Mouse (Mus musculus): ENCODE data around the gene Dcun1d4. TPM values are rescaled to one million over a fixed set of nuclear protein-coding genes. Genes with fewer than 3 reads are reported as not detected.
"Not testable (repeated sequence)": the region's sequence is repeated elsewhere in the genome, so short reads cannot be mapped to it uniquely, and the experiment has no call there.

Dcun1d4 gene
- polyA plus RNA-seq, 1 experiment from 2014 or later, result 24.1 TPM

DNA sequence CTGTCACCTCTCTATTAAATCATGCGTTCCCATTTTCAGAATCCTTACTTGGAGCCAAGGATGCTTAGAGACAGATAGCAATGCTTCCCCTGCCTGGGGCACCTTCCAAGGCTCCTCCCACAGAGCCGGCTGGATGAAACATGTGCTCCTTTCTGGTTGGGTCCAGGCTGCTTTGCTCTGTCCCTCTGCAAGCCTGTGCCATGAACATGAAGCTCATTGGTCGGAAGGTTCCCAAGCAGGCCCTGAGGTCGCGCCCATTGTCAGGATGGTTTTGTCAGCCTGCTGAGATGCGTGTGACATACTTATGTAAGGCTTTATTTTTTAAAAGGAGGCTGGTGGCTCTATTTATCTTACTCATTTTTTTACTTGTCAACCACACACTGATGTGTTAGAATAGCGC is 95.9 kb downstream of the Dcun1d4 start:
- WGBS, result 69% methylated on average over 7 of the region's 7 CpGs
- no peaks in the 10 kb centered on the region for H3K9me3 ChIP-seq (ENCODE audit: low read length)
- ATAC-seq (ENCODE audit: low FRiP score, low TSS enrichment), result no peak
- H3K36me3 ChIP-seq (ENCODE audit: insufficient read depth, low read length), result no peaks in the 10 kb centered on the region
- H3K4me2 ChIP-seq (replicated peaks; ENCODE audit: low read depth, low read length), result no peak overlapping the region
- no peak overlapping the region for H3K4me3 ChIP-seq (ENCODE audit: low read length)
- H3K9ac ChIP-seq (replicated peaks; ENCODE audit: low read length), result no peak overlapping the region
- no peaks in the 10 kb centered on the region for H3K4me1 ChIP-seq (ENCODE audit: insufficient read depth, low read length)
- H3K27ac ChIP-seq (ENCODE audit: low read length), result no peak overlapping the region
- no peaks in the 10 kb centered on the region for H3K27me3 ChIP-seq (ENCODE audit: insufficient read depth, low read length)

DNA sequence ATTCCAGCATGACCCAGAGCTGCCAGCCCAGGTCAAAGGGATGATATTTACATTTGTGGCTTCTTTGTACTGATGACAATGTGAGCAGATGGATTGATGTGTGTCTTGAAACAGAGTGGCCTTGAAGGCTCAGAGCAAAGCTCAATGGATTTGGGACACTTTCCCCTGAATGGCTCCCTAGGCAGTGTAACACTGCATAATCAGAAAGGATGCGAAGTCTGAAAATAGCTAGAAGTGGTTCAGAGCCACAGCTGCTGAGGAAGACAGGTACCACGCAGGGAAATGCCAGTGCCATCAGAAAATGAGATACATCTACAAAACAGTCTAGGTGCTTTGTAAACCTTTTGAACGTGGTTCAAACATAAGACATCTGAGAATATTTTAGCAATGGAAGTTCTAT is 97.3 kb downstream of the Dcun1d4 start:
- H3K27me3 ChIP-seq (ENCODE audit: insufficient read depth, low read length), result no peaks in the 10 kb centered on the region
- H3K4me2 ChIP-seq (replicated peaks; ENCODE audit: low read depth, low read length), result no peak overlapping the region
- no peak for ATAC-seq (ENCODE audit: low FRiP score, low TSS enrichment)
- H3K9ac ChIP-seq (replicated peaks; ENCODE audit: low read length), result no peak overlapping the region
- no peaks in the 10 kb centered on the region for H3K9me3 ChIP-seq (ENCODE audit: low read length)
- WGBS, result 81% methylated on average over 3 of the region's 3 CpGs
- no peak overlapping the region for H3K27ac ChIP-seq (ENCODE audit: low read length)
- no peaks in the 10 kb centered on the region for H3K36me3 ChIP-seq (ENCODE audit: insufficient read depth, low read length)
- H3K4me1 ChIP-seq (ENCODE audit: insufficient read depth, low read length), result no peaks in the 10 kb centered on the region
- H3K4me3 ChIP-seq (ENCODE audit: low read length), result no peak overlapping the region

- not testable (repeated sequence) for H3K9ac ChIP-seq (replicated peaks; ENCODE audit: low read length); H3K27me3 ChIP-seq (ENCODE audit: insufficient read depth, low read length); H3K27ac ChIP-seq (ENCODE audit: low read length); H3K9me3 ChIP-seq (ENCODE audit: low read length); H3K4me1 ChIP-seq (ENCODE audit: insufficient read depth, low read length); H3K36me3 ChIP-seq (ENCODE audit: insufficient read depth, low read length); ATAC-seq (ENCODE audit: low FRiP score, low TSS enrichment); H3K4me2 ChIP-seq (replicated peaks; ENCODE audit: low read depth, low read length); H3K4me3 ChIP-seq (ENCODE audit: low read length)
- WGBS, result 70% methylated on average over 6 of the region's 6 CpGs
These were observed 103.2 kb downstream of the Dcun1d4 start for GRCm38 (mm10) chr5:73584011-73584410.

- Histone ChIP-seq H3K4me1 (ENCODE audit: insufficient read depth, low read length) (no peaks in the 10 kb centered on the region), H3K9ac (replicated peaks; ENCODE audit: low read length) (no peak overlapping the region), H3K9me3 (ENCODE audit: low read length) (no peaks in the 10 kb centered on the region), H3K4me2 (replicated peaks; ENCODE audit: low read depth, low read length) (no peak overlapping the region), H3K36me3 (ENCODE audit: insufficient read depth, low read length) (no peaks in the 10 kb centered on the region), H3K4me3 (ENCODE audit: low read length) (no peak overlapping the region), H3K27ac (ENCODE audit: low read length) (no peak overlapping the region), H3K27me3 (ENCODE audit: insufficient read depth, low read length) (no peaks in the 10 kb centered on the region)
- WGBS, result 31% methylated on average over 7 of the region's 7 CpGs
- ATAC-seq (ENCODE audit: low FRiP score, low TSS enrichment), result no peak
These were observed 104.7 kb downstream of the Dcun1d4 start for GRCm38 (mm10) chr5:73585212-73586115.

GRCm38 (mm10) chr5:73586597-73586996 is 105.8 kb downstream of the Dcun1d4 start:
- Histone ChIP-seq H3K9me3 (ENCODE audit: low read length) (no peaks in the 10 kb centered on the region), H3K27me3 (ENCODE audit: insufficient read depth, low read length) (no peaks in the 10 kb centered on the region), H3K4me2 (replicated peaks; ENCODE audit: low read depth, low read length) (no peak overlapping the region), H3K4me3 (ENCODE audit: low read length) (no peak overlapping the region), H3K9ac (replicated peaks; ENCODE audit: low read length) (no peak overlapping the region), H3K4me1 (ENCODE audit: insufficient read depth, low read length) (no peaks in the 10 kb centered on the region), H3K27ac (ENCODE audit: low read length) (no peak overlapping the region), H3K36me3 (ENCODE audit: insufficient read depth, low read length) (no peaks in the 10 kb centered on the region)
- 68% methylated on average over 4 of the region's 4 CpGs for WGBS
- ATAC-seq (ENCODE audit: low FRiP score, low TSS enrichment), result no peak

GRCm38 (mm10) chr5:73587119-73587518 is 106.3 kb downstream of the Dcun1d4 start:
- H3K9me3 ChIP-seq (ENCODE audit: low read length), result no peaks in the 10 kb centered on the region
- no peaks in the 10 kb centered on the region for H3K27me3 ChIP-seq (ENCODE audit: insufficient read depth, low read length)
- no peak overlapping the region for H3K4me2 ChIP-seq (replicated peaks; ENCODE audit: low read depth, low read length)
- H3K36me3 ChIP-seq (ENCODE audit: insufficient read depth, low read length), result no peaks in the 10 kb centered on the region
- no peaks in the 10 kb centered on the region for H3K4me1 ChIP-seq (ENCODE audit: insufficient read depth, low read length)
- no peak for ATAC-seq (ENCODE audit: low FRiP score, low TSS enrichment)
- WGBS, result 62% methylated on average over 3 of the region's 3 CpGs
- no peak overlapping the region for H3K4me3 ChIP-seq (ENCODE audit: low read length)
- no peak overlapping the region for H3K9ac ChIP-seq (replicated peaks; ENCODE audit: low read length)
- no peak overlapping the region for H3K27ac ChIP-seq (ENCODE audit: low read length)

GRCm38 (mm10) chr5:73598943-73599695 is 118.3 kb downstream of the Dcun1d4 start:
- H3K27me3 ChIP-seq (ENCODE audit: insufficient read depth, low read length), result no peaks in the 10 kb centered on the region
- no peak overlapping the region for H3K9ac ChIP-seq (replicated peaks; ENCODE audit: low read length)
- H3K4me1 ChIP-seq (ENCODE audit: insufficient read depth, low read length), result no peaks in the 10 kb centered on the region
- no peak overlapping the region for H3K27ac ChIP-seq (ENCODE audit: low read length)
- no peaks in the 10 kb centered on the region for H3K36me3 ChIP-seq (ENCODE audit: insufficient read depth, low read length)
- H3K9me3 ChIP-seq (ENCODE audit: low read length), result no peaks in the 10 kb centered on the region
- WGBS, result 66% methylated on average over 5 of the region's 5 CpGs
- ATAC-seq (ENCODE audit: low FRiP score, low TSS enrichment), result no peak
- H3K4me3 ChIP-seq (ENCODE audit: low read length), result no peak overlapping the region
- no peak overlapping the region for H3K4me2 ChIP-seq (replicated peaks; ENCODE audit: low read depth, low read length)

- no peaks in the 10 kb centered on the region for H3K27me3 ChIP-seq (ENCODE audit: insufficient read depth, low read length)
- no peak overlapping the region for H3K4me3 ChIP-seq (ENCODE audit: low read length)
- no peaks in the 10 kb centered on the region for H3K4me1 ChIP-seq (ENCODE audit: insufficient read depth, low read length)
- H3K36me3 ChIP-seq (ENCODE audit: insufficient read depth, low read length), result no peaks in the 10 kb centered on the region
- H3K9ac ChIP-seq (replicated peaks; ENCODE audit: low read length), result no peak overlapping the region
- H3K9me3 ChIP-seq (ENCODE audit: low read length), result no peaks in the 10 kb centered on the region
- no peak overlapping the region for H3K27ac ChIP-seq (ENCODE audit: low read length)
- H3K4me2 ChIP-seq (replicated peaks; ENCODE audit: low read depth, low read length), result no peak overlapping the region
- 44% methylated on average over 2 of the region's 2 CpGs for WGBS
- no peak for ATAC-seq (ENCODE audit: low FRiP score, low TSS enrichment)
These were observed 119.2 kb downstream of the Dcun1d4 start for GRCm38 (mm10) chr5:73599991-73600390.

DNA sequence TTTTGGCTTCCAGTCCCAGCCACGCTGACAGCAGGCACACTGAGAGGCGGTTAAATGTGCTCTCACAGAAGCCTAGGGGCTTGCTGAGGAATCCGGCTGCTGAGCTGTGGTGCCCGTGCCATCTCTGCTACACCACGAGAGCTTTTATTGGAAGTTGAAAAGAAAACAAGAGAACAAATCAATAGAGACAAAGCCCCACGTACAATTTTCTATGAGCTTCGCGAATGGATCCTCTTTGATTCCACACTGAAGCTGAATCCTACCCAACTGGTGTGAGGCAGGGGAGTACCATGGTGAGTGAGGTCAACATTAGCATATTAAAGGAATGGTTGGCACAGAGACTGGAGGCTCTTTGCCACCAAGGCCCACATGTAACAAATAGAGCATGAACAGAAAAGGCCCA is 120.6 kb downstream of the Dcun1d4 start:
- no peaks in the 10 kb centered on the region for H3K36me3 ChIP-seq (ENCODE audit: insufficient read depth, low read length)
- 78% methylated on average over 8 of the region's 8 CpGs for WGBS

DNA sequence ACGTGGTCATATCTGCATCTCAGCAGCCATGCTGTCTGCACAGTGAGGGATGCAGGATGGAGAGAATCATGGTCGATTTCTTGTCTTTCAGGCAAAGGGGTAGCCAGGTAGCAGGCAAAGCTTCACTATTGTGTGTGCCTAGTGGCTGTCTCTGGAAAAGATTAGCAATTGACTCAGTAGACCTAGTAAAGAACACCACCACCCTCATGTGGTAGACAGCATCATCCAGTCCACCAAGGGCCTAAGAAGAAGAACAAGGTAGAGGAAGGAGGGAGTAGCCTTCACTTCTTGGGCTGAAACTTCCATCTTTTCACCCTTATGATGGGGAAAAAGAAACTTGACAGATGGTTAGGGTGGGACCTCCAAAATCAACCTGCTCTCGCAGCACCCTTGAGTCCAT is 122.1 kb downstream of the Dcun1d4 start:
- H3K27me3 ChIP-seq (ENCODE audit: insufficient read depth, low read length), result no peaks in the 10 kb centered on the region
- H3K9ac ChIP-seq (replicated peaks; ENCODE audit: low read length), result no peak overlapping the region
- H3K4me2 ChIP-seq (replicated peaks; ENCODE audit: low read depth, low read length), result no peak overlapping the region
- ATAC-seq (ENCODE audit: low FRiP score, low TSS enrichment), result no peak
- no peaks in the 10 kb centered on the region for H3K9me3 ChIP-seq (ENCODE audit: low read length)
- 73% methylated on average over 3 of the region's 3 CpGs for WGBS
- no peak overlapping the region for H3K4me3 ChIP-seq (ENCODE audit: low read length)
- no peaks in the 10 kb centered on the region for H3K4me1 ChIP-seq (ENCODE audit: insufficient read depth, low read length)
- no peaks in the 10 kb centered on the region for H3K36me3 ChIP-seq (ENCODE audit: insufficient read depth, low read length)
- no peak overlapping the region for H3K27ac ChIP-seq (ENCODE audit: low read length)

More for the DNA sequence above, 120.6 kb downstream of the Dcun1d4 start:
- no peaks in the 10 kb centered on the region for H3K4me1 ChIP-seq (ENCODE audit: insufficient read depth, low read length)
- no peaks in the 10 kb centered on the region for H3K9me3 ChIP-seq (ENCODE audit: low read length)
- ATAC-seq (ENCODE audit: low FRiP score, low TSS enrichment), result no peak
- H3K4me2 ChIP-seq (replicated peaks; ENCODE audit: low read depth, low read length), result no peak overlapping the region
- H3K27me3 ChIP-seq (ENCODE audit: insufficient read depth, low read length), result no peaks in the 10 kb centered on the region
- H3K4me3 ChIP-seq (ENCODE audit: low read length), result no peak overlapping the region
- H3K9ac ChIP-seq (replicated peaks; ENCODE audit: low read length), result no peak overlapping the region
- no peak overlapping the region for H3K27ac ChIP-seq (ENCODE audit: low read length)
